Mouse (Mus musculus): ENCODE measurements around the gene BC067074.
"Not testable (repeated sequence)": the region's sequence is repeated elsewhere in the genome, so short reads cannot be mapped to it uniquely, and the experiment has no call there.

The BC067074 gene

DNA sequence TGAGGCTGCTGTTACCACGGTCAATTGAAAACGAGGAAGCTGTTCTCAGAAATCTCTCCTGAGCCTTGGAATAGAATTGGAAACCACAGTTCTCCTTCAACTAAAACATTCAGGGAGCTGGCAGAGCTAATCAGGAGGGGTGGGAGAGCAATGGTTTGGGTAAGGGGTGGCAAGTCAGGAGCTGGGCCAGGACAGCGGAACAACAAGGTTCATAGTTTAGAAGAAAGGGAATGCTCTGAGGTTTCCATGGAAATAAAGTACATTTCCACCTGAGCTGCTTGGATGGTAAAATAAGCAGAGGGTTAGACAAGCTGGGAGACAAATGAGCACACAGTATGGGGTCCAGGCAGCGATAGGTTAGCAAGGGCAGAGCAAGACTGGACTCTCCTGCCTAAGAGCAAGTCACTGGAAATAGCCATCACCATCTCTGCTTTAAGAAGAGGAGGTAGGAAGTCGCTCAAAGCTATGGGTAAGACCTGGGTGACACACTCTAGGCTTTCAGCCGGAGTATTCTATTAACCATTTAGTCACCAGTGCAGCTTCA is 86.9 kb downstream of the BC067074 start:
- DNase-seq: no peak

DNA sequence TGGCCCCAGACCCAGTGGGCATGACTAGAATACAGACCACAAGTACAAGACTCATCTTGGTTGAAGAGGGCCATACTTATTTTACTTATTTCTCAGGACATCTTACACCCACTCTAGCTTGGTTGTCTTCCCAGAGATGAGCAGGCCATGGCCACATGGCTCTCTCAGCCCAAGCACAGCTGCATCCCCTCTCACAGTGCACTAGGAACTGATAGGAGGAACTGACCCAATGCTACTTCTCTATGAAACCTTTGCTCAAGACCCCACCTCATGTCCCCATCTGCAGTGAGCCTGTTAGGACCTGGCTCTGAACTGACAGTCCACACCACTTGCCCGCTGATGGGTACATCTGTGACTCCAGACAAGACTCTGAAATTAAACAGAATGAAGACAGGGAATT is 88.8 kb downstream of the BC067074 start:
- DNase-seq: no peak

DNA sequence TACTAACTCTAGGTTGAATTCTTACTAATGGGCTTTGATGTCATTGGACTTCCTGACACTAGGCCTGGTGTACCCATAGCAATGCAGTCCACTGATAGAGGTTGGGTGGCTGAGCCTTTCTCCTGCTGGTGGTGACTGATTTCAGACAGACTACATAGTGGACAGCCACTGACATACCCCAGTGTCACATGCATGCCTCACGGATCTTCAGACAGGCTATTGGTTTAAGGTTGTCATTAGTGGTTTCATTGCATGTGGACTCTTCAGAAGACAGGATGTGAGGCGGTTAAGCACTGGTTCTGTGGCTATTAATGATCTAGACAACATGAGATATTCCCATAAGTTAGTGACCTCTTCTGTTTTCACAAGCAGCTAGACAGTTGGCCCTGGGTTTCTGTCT is 89.2 kb downstream of the BC067074 start:
- no peak for DNase-seq

DNA sequence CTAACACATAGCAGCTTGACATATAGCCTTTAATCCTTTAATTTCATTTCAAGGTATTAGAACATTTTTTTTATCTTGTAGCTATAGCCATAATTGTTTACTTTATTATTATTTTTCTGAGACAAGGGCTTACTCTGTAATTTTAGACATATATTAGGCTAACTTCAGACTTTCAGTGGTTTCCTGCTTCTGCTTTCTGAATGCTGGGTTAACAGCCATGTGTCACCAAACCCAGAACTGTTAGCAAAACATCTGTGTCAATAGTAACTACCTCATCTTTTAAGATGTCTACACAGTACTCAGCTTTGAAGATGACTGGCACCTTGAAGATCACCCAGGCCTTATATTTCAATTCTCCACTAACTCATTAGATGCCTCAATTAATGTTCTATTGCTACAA is 89.8 kb downstream of the BC067074 start:
- not testable (repeated sequence) for DNase-seq

DNA sequence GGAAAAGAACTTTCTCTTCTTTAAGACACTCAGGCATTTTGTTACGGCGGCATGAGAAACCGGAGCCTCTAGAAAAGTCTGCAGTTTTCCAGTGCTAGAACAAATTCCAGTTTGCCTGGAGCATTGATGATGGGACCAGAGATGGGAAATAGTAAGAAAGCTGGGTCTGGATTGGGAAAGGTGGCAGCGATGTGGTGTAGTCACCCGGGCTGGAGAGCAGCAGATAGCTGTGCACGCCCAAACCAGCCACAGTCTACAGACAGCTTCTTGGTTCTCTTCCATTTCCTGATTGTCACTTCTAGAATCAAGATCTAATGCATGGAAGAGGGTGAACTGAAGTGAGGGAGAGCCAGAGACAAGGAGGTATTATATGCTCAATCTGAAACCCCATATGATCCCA is 100.4 kb downstream of the BC067074 start:
- no peak for DNase-seq

DNA sequence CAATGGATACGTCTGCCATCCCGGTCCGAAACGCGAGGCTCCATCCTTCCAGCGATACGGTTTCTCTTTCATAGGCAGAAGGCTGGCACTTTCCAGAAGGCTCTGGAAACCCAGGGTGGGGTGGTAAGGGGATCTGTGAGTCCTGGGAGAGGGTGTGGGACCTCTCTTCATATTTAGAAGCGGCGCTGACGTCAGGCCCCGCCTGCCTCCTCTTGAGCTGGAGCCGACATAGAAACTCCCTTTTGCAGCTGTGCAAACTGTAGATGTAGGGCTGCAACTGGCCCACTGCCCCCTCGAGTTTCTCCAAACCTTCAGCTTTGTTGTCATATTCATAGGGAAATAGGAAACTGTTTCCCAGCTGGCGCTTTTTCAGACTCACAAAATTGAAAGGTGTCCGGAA is 101.6 kb downstream of the BC067074 start:
- DNase-seq: no peak

DNA sequence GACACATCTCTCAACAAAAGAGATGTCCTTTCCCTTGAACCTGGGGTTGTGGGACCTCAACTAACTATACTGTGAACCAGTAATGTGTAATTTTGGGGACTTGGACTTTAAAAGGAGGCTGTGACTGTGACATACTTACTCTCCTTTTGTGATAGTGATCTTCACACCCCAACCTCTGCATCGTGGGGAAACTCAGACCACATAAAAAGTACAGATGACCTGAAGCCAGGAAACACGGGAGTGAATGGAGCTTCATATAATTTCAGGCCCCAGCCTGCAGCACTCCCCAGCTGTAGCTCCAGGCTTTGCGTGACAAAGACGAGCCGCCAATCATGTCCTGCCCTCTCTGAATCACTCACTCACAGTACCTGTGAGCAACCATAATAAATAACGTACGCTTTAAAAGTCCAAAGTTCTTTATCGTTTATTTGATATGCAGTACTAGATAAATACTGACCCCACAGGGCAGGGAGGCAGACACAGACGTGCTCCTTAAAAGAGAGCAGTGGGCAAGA is 104.1 kb downstream of the BC067074 start:
- DNase-seq: no peak

DNA sequence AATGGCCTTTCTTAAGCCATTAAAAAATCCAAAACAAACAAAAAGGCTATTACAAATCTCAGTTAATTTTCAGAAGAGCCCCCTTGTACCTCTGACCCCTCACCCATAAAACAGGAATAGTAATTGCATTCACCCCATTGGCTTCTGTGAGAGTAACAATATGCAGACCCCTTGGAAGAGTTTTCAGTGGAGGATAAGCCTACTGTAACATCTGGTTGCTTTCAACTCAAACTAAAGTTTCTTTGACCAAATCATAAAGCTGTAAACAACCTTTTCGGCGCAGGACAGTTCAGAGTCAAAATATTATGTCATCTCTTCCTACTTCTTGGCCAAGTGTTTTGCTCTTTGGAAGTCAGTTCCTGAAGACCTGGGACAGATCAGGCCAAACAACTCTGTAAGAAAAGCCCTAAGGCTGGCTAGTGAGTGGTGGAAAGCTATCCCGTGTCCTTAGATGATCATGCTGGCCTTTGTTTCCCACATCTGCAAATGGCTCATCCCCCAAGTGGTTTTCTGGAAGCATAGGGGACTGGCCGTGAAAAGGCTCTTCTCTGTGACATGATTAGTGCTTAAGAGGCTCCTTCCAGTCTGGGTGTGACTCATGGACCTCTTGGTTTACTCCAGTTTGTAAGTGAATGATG is 108.5 kb downstream of the BC067074 start:
- DNase-seq: no peak

DNA sequence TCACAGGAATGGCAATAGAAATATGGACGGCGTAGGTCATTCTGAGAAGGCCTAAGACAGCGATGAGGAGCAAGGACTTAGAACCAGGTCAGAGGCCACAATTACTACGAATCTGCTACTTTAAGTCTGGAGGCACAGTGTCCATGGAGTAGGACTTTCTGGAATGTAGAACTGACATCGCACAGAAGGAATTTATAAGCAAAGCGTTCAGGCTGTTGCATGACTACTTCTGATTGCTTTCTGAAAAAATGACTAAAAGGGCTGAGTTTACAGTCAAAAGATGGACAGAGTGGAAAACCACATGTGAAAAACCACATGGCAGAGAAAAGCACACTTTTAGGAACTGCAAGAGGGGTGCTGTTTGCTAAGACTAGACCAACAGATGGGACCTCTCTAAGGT is 110.7 kb downstream of the BC067074 start:
- DNase-seq: no peak

DNA sequence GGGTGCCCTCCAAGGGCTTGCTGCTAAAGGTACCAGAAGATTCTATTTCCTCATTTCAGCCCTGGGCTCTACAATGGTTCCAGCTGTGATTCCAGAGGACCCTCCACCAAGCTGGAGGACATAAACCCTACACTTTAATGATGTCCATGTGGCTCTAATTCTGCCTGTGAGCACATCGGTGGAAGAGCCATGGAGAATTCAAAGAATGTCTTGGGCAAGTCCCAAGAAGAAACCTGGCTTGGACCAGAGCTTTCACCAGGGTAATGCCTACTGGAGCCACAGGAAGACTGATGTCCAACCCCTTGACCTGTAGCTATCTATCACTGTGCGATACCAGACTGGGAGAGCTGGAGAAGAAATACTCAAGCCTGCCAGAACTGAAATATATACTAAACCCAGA is 111.2 kb downstream of the BC067074 start:
- no peak for DNase-seq

DNA sequence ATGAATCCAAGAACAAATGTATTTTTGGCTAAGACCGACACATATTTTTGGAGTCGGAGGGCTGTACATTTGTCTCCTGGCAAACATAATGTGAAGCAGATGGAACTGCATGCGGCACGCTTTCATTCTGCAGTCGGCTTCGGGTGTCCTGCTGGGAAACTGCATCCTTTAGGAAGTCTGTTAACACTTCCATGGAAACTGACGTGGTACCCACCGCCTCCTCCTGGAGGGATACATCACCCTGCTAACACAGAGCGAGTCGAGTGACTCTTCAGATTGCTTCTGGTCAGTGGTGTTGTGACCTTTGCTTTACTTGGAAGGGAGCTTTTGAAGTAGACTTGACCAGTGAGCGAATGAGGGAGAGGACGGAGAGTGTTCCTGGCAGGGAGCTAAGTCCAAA is 117.0 kb downstream of the BC067074 start:
- peak; percentile 50 for DNase-seq

DNA sequence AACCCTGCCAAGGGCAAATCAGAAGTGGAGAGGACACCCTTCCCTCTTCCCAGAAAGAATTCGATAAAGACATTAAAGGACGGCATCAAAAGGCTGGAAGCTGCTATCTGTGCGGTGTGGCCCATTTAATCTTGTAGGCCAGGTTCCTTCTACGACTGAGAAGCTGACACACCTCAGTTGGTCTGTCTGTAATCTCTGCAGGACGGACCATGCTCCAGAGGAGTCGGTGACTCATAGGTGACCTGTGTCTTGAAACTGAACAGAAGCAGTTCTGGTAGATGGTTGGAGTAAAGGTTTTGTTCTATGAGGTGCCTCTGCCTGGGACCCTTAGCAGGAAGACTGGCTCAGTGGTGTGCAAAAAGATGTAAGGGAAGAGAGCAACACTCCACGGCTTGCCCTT is 122.6 kb downstream of the BC067074 start:
- DNase-seq: no peak

DNA sequence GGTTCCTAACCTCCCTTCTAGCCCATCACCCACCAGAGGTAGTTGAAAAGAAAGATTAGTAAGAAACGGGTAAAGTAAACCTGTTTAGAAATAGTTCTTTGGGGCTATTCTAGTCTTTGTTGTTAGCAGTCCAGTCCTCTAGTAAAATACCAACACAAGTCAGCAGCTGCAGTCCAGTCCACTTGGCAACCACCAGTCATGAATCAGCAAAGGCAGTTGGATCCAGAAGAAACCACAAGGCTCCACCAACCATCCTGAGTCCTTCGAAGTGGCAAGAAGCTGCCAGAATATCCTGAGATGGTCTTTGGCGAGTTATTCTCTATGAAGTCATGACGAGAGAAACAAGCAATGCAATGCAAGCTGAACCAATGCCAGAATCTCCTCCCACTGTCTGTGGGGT is 124.0 kb downstream of the BC067074 start:
- no peak for DNase-seq

DNA sequence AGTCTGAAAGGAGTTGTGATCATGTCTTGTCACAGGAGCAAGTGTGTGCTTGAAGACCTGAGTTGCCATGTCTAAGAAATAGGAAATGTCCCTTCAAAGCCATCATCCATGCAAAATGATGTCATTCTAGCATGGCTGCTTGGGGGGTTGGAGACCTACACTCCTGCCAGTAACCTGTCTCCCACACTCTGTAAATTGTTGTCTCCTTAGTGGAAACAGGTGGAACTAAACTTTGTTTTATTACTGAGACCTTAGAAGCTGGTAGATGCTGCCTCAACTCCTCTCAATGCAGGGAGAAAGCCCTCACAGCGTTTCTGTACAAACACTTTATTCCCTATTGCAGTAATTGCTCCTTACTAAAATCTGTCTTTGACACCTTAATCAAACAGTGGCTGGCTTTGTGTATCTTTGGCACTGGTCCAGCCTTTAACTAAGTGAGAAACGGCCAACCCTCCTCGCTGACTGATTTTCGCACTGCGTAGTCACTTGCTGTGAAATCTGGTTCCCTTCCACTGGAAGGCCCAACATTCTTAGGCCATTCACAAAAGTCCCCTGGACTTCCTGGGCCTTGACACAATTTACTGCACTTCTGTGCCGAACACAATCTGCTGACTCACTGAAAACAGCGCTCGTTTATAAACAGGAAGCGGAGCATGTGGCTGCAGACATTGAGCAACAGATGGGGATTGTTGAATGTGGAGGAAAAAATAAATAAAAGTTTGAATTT is 125.0 kb downstream of the BC067074 start:
- DNase-seq: no peak

DNA sequence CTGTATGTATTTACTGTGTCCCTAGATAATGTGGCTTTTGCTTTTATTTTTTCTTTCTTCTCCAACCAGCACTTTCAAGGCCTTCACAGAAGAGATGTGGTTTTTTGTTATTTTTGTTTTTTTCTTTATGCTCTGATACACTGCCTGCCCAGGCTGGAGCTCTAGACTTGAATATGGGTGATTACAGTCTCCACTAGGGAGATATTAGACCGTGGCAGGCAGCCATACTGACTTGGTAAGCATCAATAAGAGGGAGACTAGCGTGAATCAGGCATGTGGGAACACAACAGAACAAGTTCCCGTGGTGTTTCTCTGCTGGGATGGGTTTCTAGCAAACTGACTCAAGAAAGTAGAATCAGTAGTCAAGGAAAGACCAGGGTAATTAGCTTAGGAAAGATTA is 125.7 kb downstream of the BC067074 start:
- DNase-seq: no peak

DNA sequence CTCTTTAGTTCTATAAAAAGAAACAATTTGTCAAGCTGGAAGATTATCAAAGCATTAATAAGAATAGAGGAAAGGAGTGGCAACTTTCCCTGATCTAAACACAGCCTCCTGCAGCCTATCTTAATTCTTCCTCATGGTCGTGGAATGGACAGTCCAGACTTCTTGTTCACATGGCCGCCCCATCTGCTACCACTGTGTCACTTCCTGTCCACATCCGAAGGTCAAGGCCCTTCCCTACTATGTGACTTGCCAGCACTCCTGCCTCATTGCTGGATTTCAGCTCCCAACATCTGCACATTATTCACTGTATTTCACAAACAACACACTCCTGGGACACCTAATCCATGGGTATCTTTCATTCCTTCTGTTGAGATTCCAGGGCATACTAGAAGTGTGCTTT is 128.5 kb downstream of the BC067074 start:
- no peak for DNase-seq

DNA sequence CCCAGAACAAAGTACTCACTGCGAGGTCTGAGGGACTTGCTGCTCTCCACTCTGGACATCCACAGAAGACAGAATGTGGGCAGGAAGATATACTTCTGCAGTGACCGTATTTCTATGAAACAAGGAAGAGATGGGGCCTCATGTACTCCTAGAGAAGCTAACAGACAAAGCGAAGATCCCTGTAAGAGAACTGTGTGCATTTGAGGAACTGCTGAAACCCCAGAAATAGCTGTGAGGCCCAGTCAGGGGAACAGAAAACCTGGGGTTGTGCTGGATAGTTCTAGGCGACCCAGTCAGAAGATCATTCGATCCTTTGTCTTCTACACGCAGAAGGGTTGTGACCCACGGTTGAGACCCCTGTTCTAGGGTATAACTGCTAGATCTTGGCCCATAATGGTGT is 130.9 kb downstream of the BC067074 start:
- DNase-seq: no peak

DNA sequence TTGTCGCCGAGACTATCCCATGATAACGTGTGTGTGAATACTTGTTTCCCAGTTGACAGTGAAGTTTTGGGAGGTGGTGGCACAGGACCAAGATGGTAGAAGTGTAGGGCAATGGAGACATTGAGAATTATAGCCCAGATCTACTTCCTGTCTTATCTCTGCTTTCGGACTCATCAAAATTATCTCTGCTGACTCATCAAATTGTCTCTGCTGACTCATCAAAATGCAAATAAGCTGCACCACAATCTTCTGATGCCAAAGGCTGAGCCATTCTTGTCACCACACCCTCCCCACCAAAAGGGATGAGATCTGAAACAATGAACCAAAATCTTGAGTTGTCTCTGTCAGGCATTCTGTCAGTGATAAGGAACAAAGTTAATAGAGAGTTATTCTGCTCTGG is 132.9 kb downstream of the BC067074 start:
- no peak for DNase-seq

All from right cerebral cortex, postnatal 14 days (tissue).